Mouse (Mus musculus): ENCODE results near the gene Ccdc194. TPM values are rescaled to one million over a fixed set of nuclear protein-coding genes. Genes with fewer than 3 reads are reported as not detected.

The Ccdc194 gene
- polyA plus RNA-seq, 1 experiment from 2014 or later: 0.08 TPM

DNA sequence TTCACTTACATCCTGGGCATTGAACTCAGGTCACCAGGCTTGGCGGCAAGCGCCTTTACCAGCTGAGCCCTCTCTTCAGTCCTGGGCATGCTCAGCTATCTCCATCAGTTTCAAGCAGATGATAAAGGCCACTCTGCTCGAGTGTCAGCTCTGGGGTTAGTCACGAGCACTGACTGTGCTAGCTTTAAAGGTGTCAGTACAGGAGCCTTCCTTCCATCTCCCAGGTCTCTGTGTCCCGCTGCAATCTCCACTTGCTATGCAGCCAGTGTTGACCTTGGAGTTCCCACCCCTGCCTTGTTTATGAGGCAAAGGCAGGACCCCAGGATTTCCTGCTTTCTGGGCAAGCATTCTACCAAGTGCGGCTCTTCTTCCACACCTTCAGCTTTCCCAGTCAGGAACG is 42.1 kb upstream of the Ccdc194 start:
- no peak for ATAC-seq
- POLR2A ChIA-PET: interaction anchor here (4.0 kb wide), 1 partner anchor 27 kb away, joined by 12 read pairs; no protein-coding TSS in a partner anchor
- DNase-seq (ENCODE audit: low read depth, low spot score): no peak
- in situ Hi-C loops (cut with MboI; ENCODE audit: low pct_unique_long_range_greater_than_20kb): no loop called here
- CTCF ChIA-PET: interaction anchor here (1.4 to 2.4 kb wide), 4 partner anchors 25 to 93 kb away, joined by 3 to 9 read pairs (median 6); no protein-coding TSS in a partner anchor
- TF ChIP-seq CTCF (IDR thresholded peaks at IDR 0.05): no peak
- H3K27me3 ChIP-seq: no peaks in the 10 kb centered on the region

DNA sequence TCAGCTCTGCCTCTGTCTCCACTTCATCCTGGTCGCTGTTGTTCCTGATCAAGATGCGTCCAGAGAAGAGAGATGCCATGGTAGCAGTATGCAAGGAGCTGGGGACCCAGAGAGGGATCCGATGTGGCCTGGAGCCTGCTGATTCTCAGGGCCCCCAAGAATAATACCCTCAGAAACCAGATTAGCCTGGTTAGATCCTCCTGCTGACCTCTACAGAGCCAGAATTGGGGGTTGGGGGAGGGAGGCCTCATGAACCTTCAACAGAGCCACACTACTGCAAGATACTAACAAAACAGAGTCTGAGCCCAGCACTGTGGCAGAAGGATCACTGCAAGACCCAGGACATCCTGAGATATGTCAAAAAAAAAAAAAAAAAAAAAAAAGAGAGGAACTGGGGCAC is 41.0 kb upstream of the Ccdc194 start, which contains the start of gene Nxnl1:
Gene Nxnl1 (minus strand): TSS at position 101 of the 400 bp plus-strand sequence.
- no peaks in the 10 kb centered on the region for H3K27me3 ChIP-seq
- in situ Hi-C loops (cut with MboI; ENCODE audit: low pct_unique_long_range_greater_than_20kb): no loop called here
- TF ChIP-seq CTCF (IDR thresholded peaks at IDR 0.05): no peak
- ATAC-seq (no peak), DNase-seq (ENCODE audit: low read depth, low spot score) (no peak)
- POLR2A ChIA-PET: no interaction called here
- CTCF ChIA-PET: interaction anchor here (1.5 kb wide), 1 partner anchor 94 kb away, joined by 6 read pairs; no protein-coding TSS in a partner anchor

- in situ Hi-C loops (cut with MboI; ENCODE audit: low pct_unique_long_range_greater_than_20kb): loop anchor here (5.0 kb wide), 2 partner anchors 38 to 98 kb away; no protein-coding TSS in a partner anchor
- no peak for ATAC-seq
- DNase-seq (ENCODE audit: low read depth, low spot score): no peak
Observed at GRCm38 (mm10) chr8:71563992-71564391, 38.5 kb upstream of the Ccdc194 start.

DNA sequence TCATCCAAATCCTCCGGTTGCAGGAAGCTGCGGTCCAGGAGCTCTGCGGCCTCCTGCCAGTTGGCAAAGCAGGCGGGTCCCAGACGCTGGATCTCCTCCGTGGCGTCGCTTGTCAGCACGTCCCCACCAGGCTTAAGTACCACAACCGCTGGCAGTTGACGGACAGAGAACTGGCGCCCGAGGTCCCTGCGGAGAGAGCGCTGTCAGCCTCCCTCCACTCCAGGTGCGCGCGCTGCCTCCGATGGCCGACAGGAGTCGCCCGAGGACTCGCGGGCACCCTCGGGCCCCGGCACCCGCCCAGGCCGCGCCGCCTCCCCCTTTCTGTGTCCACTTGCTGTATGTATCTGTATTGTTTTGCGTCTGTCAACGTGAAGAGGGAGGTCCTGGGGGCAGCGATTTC is 37.2 kb upstream of the Ccdc194 start:
- ATAC-seq (no peak), DNase-seq (ENCODE audit: low read depth, low spot score) (no peak)
- in situ Hi-C loops (cut with MboI; ENCODE audit: low pct_unique_long_range_greater_than_20kb): loop anchor here (5.0 kb wide), 2 partner anchors 40 to 100 kb away; no protein-coding TSS in a partner anchor
- no peaks in the 10 kb centered on the region for H3K27me3 ChIP-seq
- CTCF ChIA-PET: interaction anchor here (0.9 to 5.6 kb wide), 16 partner anchors 7 to 100 kb away, joined by 3 to 49 read pairs (median 6); partner anchors contain the start of gene Pgls
- POLR2A ChIA-PET: interaction anchor here (1.8 to 2.2 kb wide), 3 partner anchors 29 to 37 kb away, joined by 6 to 15 read pairs (median 12); partner anchors contain the start of gene Pgls
- TF ChIP-seq CTCF (IDR thresholded peaks at IDR 0.05): no peak

More at GRCm38 (mm10) chr8:71563992-71564391, 38.5 kb upstream of the Ccdc194 start:
- ChIA-PET POLR2A (interaction anchor here (1.8 kb wide), 1 partner anchor 31 kb away, joined by 15 read pairs; no protein-coding TSS in a partner anchor), CTCF (interaction anchor here (1.1 to 5.6 kb wide), 3 partner anchors 27 to 97 kb away, joined by 6 to 49 read pairs (median 12); partner anchors contain the start of gene Pgls)
- no peaks in the 10 kb centered on the region for H3K27me3 ChIP-seq
- TF ChIP-seq CTCF (IDR thresholded peaks at IDR 0.05): no peak

GRCm38 (mm10) chr8:71561401-71561800 is 35.9 kb upstream of the Ccdc194 start:
- ChIA-PET CTCF (interaction anchor here (1.1 to 5.6 kb wide), 12 partner anchors 9 to 111 kb away, joined by 4 to 49 read pairs (median 10); partner anchors contain the start of genes Colgalt1 and Pgls), POLR2A (interaction anchor here (0.5 to 2.2 kb wide), 3 partner anchors 30 to 38 kb away, joined by 3 to 12 read pairs (median 6); partner anchors contain the start of gene Pgls)
- peak; percentile 22 for ATAC-seq
- no peaks in the 10 kb centered on the region for H3K27me3 ChIP-seq
- in situ Hi-C loops (cut with MboI; ENCODE audit: low pct_unique_long_range_greater_than_20kb): loop anchor here (5.0 kb wide), 2 partner anchors 41 to 101 kb away; no protein-coding TSS in a partner anchor
- no peak for TF ChIP-seq CTCF (IDR thresholded peaks at IDR 0.05)
- DNase-seq (ENCODE audit: low read depth, low spot score): no peak

GRCm38 (mm10) chr8:71560765-71561164 is 35.3 kb upstream of the Ccdc194 start:
- POLR2A ChIA-PET: interaction anchor here (0.5 to 2.2 kb wide), 3 partner anchors 31 to 39 kb away, joined by 3 to 12 read pairs (median 6); partner anchors contain the start of gene Pgls
- in situ Hi-C loops (cut with MboI; ENCODE audit: low pct_unique_long_range_greater_than_20kb): loop anchor here (5.0 kb wide), 2 partner anchors 42 to 102 kb away; no protein-coding TSS in a partner anchor
- no peak for TF ChIP-seq CTCF (IDR thresholded peaks at IDR 0.05)
- no peak for DNase-seq (ENCODE audit: low read depth, low spot score)
- CTCF ChIA-PET: interaction anchor here (1.1 to 5.6 kb wide), 9 partner anchors 9 to 112 kb away, joined by 4 to 49 read pairs (median 11); partner anchors contain the start of genes Colgalt1 and Pgls
- no peaks in the 10 kb centered on the region for H3K27me3 ChIP-seq
- ATAC-seq: no peak

DNA sequence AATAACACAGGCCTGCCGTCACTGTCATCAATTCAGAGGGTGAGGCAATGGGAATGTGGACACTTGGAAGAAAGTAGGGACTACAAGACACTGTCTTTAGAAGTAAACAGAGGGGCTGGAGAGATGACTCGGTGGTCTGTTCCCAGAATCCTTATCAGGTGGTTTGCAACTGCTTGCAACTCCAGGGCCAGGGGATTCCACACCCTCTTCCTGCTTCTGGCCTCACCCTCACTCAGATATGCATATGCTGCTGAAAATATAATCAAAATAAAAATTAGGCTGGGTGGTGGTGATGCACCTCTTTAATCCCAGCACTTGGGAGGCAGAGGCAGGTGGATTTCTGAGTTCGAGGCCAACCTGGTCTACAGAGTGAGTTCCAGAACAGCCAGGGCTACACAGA is 34.6 kb upstream of the Ccdc194 start:
- ChIA-PET CTCF (interaction anchor here (2.6 to 5.6 kb wide), 5 partner anchors 9 to 100 kb away, joined by 9 to 49 read pairs (median 19); partner anchors contain the start of genes Colgalt1 and Pgls), POLR2A (interaction anchor here (3.1 kb wide), 1 partner anchor 32 kb away, joined by 7 read pairs; the partner anchor contains the start of gene Pgls)
- TF ChIP-seq CTCF (IDR thresholded peaks at IDR 0.05): no peak
- no peak for DNase-seq (ENCODE audit: low read depth, low spot score)
- ATAC-seq: no peak
- in situ Hi-C loops (cut with MboI; ENCODE audit: low pct_unique_long_range_greater_than_20kb): loop anchor here (5.0 kb wide), 2 partner anchors 42 to 102 kb away; no protein-coding TSS in a partner anchor
- no peaks in the 10 kb centered on the region for H3K27me3 ChIP-seq

DNA sequence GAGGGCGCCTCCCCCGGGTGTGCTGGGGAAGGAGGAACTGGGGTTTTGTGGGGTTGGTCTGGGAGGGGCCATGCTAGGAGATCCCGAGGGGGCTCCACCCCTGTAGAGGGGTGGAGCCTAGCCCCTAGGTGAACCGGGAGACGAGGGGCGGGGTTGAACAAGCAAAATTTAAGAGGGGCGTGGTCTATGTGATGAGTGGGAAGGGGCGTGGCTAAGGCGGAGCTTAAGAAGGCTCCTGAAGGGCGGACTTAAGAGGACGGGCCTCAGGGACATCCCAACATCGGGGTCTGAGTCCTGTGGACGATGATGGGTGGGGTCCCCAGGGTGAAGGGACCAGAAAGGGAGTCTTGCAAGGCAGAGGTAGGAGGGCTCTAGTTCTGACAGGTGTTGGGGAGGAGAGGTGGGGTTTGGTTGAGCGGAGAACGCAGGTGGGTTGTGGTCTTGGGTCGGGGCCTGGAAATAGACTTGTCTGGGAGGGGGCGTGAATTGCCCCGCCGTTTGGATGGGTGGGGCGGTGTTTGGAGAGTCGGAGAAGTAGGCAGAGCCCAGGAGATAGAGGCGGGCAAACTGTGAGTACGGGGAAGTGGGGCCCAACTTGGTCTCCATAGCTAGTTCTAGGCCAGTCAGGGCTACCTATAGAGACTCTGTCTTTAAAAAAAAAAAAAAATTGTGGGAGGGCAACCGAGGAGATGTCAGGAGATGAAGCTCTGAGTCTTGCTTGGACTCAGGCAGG is 33.6 kb upstream of the Ccdc194 start:
- no peak for DNase-seq (ENCODE audit: low read depth, low spot score)

DNA sequence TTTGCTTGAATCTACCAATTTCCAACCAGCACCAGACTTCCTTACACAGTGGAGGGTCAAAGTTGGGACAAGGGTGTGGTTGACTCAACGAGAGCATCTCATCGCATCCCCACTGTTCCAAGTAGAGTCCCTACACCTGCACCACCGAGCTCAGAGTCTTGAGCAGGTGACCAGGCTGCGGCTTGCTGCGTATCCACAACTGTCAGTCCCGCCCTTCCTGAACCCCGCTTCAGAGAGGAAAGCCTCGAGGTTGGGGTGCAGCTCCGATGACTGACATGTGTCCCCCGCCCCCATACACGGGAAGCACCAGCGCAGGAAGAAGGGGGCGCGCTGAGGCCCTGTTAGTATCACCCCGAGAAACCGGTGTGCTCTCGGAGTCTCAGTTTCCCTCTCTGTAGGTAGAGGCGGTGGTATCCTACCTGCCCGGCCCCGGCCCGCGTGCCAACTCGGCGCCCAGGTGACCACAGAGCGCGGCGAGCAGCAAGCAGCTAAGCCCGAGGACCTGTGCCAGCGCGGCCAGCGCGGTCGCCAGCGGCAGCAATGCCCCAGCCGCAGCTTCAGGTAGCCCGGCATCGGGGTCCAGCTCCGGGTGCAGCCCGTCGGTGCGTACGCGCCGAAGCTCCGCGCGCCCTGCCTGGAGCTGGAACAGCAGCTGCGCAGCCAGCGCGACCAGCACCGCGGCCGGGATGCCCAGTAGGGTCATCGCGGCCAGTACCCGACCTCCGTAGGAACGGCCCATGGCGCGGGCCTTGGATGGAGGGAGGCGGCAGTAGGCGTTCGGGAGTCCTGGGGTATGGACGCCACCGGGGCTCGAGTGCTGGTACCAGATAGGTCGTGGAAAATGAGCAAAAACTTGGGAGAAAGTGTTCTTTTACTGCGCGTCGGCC is 32.8 kb upstream of the Ccdc194 start, which contains the start of gene Tmem221:
Gene Tmem221 (minus strand): TSS at position 801 of the 887 bp plus-strand sequence.
- H3K27me3 ChIP-seq: no peaks in the 10 kb centered on the region
- DNase-seq (ENCODE audit: low read depth, low spot score) (no peak), ATAC-seq (peak; percentile 15)
- in situ Hi-C loops (cut with MboI; ENCODE audit: low pct_unique_long_range_greater_than_20kb): no loop called here
- no peak for TF ChIP-seq CTCF (IDR thresholded peaks at IDR 0.05)
- POLR2A ChIA-PET: interaction anchor here (3.1 kb wide), 1 partner anchor 34 kb away, joined by 7 read pairs; the partner anchor contains the start of gene Pgls
- CTCF ChIA-PET: interaction anchor here (1.6 to 5.6 kb wide), 3 partner anchors 33 to 54 kb away, joined by 5 to 49 read pairs (median 19); partner anchors contain the start of genes Colgalt1 and Pgls

More for the DNA sequence above, 33.6 kb upstream of the Ccdc194 start:
- POLR2A ChIA-PET: interaction anchor here (0.6 to 3.1 kb wide), 3 partner anchors 10 to 57 kb away, joined by 3 to 7 read pairs (median 3); partner anchors contain the start of gene Pgls
- in situ Hi-C loops (cut with MboI; ENCODE audit: low pct_unique_long_range_greater_than_20kb): no loop called here
- H3K27me3 ChIP-seq: no peaks in the 10 kb centered on the region
- ATAC-seq: peak; percentile 57
- TF ChIP-seq CTCF (IDR thresholded peaks at IDR 0.05): no peak
- CTCF ChIA-PET: interaction anchor here (1.6 to 5.6 kb wide), 3 partner anchors 32 to 53 kb away, joined by 5 to 49 read pairs (median 19); partner anchors contain the start of genes Colgalt1 and Pgls

All from Patski (cell line).